Mouse (Mus musculus): Measurements from ENCODE around the gene Lrmda.

Gene Lrmda

DNA sequence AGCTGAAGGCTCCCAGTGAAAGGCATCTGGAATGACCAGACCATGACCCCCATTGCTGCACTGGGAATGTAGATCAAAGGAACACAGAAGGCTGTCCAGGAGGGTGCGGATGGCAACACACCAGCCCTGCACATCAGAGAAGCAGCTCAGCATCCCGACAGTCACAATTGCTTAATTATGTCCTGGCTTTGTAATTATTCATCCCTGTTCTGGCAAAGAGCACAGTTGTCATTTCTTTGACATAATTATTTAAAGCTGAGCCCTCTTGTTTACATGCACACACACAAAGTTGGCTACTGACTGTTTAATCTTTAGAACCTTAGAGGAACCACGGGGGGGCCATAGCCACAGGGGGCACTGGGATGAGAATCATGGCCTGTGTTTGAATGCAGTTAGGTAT, 580.7 kb downstream of the Lrmda start:
- DNase-seq = no peak

DNA sequence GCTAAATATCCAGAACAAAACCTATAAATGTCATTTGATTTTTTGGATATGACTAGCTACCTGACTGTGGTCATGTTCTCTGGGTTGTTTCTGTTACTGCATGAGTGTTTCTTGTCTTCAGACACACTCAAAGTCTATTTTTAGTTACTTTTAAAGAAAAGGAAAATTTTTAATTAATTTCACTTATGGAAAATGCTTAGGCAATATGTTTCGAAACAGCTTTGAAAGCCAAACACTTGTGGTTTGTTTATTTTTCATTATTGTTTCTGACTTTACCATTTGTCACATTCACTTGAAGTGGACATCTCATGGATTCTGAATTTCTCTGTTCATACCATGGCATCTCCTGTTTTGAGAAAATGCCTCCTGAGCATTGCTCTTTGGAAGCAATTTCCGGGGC, 582.8 kb downstream of the Lrmda start:
- no peak for DNase-seq

DNA sequence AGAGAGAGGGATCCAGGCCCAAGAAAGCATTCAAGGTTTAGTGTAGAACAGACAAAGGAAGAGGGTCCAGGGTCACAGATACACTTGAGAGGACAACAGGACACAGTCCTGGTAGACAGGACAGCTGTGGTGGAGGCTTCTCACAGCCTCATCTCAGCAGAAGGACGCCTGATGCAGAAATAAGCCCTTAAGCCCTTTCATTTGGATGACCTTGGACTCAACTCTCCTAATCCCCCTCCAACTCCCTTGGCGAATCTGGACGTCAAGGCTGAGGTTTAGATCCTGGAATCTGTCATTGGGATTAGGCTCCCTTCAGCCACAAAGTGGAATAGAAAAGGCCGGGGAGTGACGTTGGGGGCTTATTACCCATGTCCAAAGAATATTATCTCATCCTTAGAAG, 589.1 kb downstream of the Lrmda start:
- no peak for DNase-seq

DNA sequence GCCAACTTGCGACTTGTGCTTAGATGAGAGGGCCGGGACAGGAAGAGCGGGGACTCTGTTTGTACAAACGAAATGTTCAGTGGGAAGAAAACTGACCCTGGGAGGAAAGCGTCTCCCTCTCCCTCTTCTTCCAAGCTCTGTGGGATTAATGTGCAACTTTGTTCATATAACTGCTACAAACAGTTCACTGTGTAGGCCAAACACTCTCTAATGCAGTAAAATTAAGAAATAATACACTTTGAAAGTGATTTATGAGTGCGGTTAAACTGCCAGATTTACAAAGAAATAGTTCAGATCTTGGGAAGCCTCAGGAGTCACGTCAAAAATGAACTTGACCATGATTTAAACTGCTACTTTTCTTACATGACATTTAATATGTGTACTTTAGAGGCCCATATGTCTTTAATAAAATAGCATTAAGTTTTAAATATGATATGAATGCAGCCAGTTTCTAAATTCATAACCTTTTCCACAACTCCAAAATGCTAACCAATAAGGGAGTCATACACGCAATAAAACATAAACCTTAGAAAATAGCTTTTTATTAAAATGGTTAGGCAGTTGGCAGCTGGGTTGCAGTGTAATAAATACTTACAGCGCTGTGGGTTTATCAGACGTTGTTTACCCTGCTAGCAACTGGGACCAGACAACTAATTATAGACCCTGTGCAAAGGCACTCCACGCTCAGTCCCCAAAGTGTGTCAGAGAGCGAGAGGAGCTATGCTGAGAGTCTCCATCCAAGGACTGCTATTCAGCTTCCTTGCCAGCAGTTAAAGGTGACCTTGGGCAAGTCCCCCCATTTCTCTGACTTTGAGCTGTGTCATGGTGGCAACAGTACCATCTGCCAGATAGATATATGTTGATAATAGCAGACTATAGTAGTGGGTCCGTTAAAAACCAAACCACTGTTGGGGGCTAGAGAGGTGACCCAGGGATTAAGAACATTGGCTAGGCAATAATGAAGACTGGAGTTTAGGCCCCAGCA, 590.0 kb downstream of the Lrmda start:
- no peak for DNase-seq

DNA sequence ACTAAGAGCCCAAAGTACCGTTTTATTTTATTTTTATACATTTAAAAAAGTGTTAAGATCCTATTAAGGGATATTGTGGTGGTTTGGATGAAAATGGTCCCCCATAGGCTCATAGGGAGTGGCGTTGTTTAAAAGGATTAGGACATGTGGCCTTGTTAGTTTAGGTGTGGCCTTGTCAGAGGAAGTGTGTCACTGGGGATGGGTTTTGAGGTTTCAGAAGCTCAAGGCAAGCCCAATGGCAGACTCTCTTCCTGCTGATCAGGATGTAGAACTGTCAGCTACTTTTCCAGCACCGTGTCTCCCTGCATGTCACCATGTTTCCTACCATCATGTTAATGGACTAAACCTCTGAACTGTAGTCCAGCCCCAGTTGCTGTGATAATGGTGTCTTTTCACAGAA, 591.5 kb downstream of the Lrmda start:
- no peak for DNase-seq

DNA sequence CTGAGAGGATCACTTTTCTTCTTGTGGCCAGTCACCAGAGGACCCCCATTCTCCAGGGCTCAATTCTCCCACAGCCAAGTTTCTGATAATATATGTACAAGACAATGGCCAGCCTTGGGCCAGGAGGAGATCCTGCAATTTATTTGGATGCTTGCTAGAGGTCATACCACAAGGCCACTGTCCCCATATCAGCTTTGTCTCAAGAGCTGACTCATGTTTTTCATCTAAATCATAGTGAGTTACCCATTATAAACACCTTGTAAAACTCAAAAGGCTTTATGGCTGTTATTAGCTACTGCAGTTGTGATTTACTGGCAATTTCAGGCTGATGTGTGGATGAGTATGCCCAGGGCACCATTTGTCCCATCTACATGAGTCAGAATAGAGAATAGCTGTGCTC, 600.7 kb downstream of the Lrmda start:
- no peak for DNase-seq

DNA sequence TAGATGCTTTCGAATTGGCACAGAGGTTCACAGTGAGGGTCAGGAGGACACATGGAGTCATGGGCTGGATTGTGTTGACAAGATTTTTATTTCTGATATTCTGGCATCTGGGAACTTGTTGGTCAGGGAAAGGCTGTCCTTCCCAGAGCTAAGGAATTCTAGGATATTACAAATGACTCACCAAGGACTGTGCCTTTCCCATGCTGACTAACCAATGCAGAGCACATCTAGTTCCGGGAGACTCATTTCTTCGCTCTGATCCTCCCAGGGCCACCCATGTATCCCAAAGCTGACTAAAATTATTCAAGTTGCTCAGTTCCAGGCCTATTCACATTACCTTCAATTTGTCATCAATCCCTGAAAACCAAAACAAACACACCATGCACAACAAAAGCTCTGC, 602.4 kb downstream of the Lrmda start:
- DNase-seq = no peak

DNA sequence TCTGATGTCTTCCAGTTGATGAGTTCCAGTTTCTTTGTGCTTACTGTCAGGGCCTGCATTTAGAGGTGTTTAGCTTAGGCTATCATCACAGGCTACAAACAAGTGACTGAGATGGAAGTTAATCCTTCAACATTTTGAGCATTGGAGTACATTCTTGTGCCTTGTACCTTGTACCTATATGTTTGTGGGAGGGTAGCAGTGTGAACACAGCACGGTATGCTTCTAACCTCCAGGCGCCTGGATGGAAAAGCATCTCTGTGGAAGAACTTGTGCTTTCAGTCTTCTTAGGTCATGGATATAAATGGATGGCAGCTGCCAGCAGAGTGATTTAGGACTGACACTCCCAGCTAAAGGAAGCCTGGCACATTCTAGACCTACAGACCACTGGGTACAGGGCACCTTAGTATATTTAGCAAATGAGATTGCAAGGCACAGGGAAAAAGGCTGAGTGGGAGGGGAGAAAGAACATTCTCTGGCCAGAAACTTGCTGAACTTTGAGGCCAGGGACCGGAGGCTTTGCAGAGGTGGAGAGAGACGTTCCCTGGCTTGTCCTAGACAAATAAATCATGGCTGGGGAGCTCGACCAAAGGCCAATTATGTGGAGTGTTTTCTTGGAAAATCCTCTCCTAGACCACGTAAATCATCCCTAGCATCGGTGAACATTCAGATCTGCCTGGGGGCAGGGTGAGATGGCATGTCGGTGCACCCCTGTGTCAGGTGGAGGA, 607.8 kb downstream of the Lrmda start:
- DNase-seq = no peak

DNA sequence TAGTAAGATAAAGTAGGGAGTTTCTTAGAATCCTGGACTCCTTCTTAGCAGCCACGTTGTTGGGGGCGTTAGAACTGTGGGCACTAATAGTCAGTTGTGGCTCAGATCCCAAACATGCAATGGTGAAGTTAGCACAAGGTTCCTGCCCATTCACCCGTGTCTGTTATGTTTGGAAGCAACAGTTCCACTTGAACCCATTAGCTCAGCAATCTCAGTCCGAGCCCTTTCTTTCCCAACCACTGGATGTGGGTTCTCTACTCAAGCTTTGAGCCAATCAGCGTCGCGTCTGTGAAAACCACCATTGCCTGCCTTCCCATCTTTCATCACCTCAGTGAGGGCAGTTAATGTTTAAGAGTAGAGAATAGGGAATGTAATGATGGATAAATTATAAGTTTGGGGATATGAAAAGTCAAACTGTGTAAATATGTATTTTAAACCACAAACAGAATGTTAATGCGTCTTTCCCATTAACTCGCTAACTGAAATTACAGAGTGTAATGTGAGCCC, 610.9 kb downstream of the Lrmda start:
- no peak for DNase-seq

DNA sequence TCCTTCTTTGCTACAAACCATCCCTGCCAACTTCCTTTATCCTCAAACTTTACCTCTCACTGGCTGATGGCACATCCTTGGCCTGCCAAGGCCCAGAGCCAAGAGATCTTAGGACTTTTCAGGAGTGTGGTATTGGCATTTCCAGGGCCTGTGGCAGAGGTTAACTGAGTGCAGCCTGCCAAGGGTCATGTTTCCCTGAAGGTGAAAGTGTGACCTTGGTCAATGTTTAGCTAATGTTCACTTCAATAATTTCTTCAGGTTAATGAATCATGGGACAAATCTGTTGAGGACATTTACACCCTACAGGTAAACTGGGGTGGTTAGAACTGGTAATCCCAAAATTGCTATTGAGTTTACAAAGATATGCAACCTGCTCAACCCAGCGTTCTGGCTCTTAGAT, 614.1 kb downstream of the Lrmda start:
- DNase-seq = no peak

DNA sequence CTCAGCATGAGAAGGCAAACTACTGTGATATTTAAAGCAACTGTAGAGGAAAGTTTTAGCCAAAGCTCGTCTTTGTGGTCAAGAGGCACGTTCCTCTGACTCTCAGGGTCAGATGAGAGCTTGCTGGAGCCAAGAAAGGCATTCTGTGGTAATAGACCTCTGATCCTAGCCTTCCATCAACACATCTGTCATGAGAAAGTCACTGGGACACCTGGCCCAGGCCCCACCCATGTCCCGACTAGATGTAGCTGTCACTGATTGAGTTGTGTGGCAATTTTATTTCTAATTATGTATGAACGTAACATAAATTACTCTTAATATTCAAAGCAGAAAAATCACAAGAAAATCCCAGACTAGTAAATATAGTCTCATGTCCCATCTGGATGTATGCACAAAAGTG, 624.0 kb downstream of the Lrmda start:
- DNase-seq = no peak

DNA sequence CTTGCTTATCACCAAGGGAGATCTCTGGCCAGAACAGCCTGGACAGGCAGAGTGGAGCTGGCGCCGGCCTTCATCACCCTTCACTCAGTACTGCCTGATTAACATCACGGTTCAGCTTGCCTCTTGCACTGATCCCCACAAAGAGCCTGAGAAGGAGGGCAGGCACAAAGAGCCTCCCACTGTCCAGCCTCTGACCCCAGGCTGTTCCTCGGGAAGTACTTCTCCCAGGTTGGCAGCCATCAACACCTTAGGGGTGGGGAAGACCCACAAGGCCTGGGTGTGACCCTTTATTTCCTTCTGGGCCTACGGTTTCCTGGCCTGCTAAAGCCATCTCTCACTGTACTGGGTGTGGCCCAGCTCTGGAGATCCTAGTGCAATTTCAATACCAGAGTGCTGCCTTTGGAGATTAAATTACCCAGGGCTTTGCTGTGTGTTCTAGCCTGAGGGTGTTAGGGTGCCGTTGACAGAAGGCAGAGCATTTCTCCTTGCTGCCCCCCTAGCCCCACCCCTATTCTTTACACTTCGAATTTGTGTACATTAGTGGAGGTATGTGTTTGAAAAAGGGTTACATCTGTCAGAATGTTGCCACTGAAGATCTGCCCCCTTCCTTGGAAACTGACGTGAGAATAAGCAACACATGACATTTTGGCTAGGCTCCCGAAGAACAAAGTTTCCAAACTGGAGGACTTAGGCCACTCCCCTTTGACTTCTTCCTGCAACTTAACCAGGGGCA, 628.5 kb downstream of the Lrmda start:
- no peak for DNase-seq

DNA sequence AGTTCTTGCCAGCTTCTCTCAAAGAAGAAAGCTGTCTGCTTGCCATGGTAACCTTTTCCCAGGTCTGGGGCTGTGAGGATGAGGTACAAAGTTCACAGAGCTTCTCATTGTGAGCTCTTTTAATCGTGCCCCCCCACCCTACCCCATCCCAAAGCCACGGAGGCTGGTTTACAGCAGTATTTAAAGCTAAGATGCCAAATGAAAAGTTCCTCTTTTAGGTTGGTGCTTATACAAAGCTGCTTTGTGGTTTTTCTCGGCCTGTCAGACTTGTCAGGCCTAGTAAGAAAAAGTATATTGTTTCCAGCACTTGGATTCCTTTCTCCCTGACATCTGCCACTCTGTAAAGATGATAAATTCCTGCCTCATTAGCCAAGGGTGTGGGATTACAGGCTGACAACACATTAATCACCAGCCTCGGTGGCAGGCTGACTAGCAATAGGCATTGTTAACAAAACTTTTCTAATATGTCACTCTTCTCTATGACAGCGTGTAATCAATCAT, 629.9 kb downstream of the Lrmda start:
- DNase-seq = no peak

DNA sequence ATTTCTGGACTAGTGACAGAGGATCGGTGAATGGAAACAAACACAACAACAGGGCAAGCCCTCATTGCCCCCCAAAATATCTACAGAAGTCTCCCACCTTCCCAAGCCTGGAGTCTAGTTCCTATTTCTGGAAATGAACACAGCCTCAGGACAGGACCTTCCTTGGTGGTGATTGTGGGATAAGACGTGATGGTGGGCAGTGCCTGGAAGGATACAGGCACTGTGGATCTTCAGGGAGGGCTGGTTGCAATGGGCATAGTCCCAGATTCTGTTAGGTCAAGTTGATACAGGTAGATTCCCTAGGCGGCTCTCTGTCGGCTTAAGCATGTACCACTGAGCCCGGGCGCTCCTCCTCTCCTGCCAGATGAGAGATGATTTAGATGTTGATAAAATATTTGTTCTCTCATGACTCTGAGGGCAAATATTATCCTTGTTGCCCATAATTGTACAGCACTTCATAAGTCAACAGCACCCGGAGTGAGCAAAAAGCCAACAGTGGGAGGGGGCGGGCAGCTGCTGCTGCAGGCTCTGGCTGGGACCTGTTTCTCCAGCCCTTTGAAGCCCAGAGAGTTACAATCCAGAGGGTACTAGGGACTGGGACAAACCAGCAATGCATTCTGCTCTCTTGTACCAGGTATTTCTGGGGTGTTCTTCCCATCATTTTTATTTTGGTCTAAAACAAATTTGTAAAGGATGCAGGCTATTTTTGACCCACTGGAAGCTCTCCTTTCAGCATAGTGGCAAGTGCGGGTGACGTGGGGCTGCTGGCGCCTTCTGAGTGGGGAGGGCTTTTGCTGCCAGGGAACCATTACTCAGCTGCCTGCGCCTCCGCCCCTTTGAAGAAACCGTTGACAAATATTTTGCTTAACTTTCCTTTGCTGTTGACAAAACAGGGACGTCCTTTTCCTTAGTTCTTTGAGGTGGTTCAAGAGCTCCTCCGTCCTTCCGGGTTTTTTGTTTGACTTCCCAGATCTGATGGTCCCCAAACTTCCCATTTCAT, 630.8 kb downstream of the Lrmda start:
- DNase-seq = no peak

DNA sequence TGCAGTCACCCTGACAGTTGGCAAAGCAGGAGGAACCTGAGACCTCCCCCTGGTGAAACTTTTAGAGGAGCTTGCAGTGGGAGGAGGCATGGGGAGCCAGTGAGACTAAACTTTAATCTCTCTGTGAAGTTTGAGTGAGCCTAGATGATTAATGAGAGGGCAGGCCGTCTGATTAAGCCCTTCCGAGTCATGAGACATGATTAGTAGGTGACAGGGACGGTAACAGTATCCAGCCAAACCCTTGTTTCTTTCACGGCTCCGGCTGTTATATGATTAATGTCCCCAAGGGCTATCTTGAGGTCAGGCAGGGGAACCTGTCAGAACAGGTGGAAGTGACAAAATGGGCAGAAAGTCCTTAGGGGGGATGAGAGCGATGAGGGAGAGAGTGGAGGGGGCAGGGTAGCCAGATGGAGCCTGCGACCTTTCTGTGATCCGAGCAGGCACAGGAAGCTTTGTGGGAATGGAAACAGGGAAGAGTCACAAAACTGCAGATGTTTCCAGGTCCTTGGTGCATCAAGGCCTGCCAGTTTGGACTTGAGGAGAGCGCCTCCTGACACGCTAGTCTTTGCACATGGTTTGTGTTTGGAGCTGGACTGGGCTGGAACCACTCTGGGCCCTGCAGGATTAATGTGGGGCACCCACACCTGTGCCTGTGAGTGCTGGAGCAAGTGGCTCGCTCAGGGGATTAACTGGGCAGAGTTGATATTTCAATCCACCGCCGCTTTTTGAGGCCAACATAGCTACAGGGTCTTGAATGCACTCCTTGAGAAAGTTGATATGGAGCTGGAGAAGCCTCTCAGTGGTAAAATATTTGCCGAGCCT, 631.8 kb downstream of the Lrmda start:
- DNase-seq = no peak

DNA sequence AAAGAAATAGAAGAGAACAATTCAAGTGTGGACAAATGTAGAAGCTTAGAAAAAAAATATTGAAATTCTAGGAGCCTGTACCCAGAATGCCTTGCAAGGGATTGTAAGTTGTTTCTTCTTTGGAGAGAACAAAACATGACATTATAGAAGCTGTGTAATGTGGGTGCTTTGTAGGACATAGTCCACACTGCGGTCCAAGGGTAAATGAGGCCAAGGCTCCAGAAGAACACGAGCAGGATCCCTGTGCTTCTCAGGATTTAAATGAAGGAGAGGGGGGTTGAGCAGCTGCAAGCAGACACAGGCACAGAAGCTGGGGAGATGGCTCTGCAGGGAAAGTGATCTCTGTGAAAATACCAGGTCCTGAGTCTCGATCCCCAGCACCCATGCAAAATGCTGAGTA, 643.0 kb downstream of the Lrmda start:
- DNase-seq = no peak

DNA sequence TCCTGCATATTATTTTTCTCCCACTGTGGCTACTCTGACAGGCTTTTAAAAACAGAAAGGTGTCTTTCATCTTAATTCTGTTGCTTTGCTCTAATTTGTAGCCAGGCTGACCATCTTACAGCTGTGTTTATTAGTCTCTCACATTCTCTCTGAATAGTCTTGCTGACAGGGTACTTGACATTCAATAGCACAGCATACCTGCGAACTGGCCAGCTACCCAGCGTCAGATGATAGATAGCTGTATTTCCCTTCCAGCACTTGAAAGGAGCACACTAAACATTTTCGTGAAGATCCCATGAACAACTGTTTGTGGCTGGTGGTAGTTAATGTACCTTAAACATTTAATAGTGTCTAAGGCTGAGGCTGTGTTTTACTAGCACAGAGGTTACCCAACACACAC, 646.9 kb downstream of the Lrmda start:
- DNase-seq = no peak

DNA sequence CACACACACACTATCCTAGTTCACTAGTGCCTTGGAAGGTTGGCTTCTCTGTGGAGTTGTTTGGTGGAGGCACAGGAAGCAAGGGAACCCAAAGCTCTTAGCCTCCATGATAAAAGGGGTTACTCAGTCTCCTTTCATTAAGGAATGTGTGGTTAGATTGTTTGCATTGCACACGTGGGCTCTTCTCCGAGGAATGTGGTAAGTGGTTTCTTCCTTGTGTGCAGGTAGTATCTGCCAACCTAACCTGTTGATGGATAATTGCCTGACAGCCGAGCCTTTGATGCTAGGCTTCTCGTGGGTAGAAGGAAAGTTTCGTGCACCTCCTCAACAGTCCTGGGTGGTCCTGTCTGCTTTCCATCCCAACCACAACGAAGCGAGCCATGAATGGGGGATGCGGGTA, 648.8 kb downstream of the Lrmda start:
- DNase-seq = no peak

DNA sequence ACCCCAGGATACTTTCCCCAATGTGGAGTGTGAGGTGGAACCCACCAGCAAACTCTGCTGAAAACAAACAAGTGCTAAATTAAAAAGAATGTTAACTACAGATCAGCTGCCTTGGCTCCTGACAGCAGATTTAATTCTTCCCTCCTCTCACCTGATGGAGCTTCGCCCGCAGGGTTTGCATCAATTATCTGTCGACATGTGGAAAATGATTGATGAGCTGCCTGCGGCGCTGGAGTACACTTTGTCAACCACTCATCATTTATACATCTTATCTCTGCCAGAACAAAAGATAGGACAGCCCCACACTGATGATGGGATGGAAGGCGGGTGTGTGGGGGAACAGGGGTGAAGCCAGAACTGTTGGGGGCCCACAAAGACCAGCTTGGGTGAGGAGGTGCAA, 649.2 kb downstream of the Lrmda start:
- no peak for DNase-seq

DNA sequence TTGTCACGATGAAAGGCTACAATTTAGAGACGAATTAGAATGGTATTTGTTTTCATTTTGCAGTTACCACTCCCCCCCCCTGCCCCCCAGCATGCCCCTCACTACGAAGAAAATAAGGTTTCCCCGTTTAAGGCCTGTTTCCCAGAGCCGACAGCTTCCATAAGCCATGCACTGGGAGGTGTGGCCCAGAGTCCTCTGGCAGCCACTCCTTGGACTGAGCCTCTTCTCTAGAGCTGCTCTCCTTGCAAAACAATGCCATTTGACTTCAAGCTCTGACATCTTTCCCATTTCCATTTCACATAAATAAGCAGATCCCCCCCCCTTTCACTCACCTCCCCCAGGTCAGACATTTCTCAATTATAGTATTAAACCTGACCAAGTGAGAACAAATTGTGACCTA, 654.1 kb downstream of the Lrmda start:
- no peak for DNase-seq

All from right cerebral cortex, postnatal 14 days (tissue).